Mouse (Mus musculus): ENCODE data around the gene Elf2.
A peak's percentile ranks its signal among the peaks of the same experiment; 100 is the strongest.
"Not testable (repeated sequence)": the region's sequence is repeated elsewhere in the genome, so short reads cannot be mapped to it uniquely, and the experiment has no call there.

Elf2 gene

GRCm38 (mm10) chr3:51230886-51231285, 109.6 kb downstream of the Elf2 start:
- no peak for DNase-seq

GRCm38 (mm10) chr3:51230146-51230835, 110.2 kb downstream of the Elf2 start:
- no peak for DNase-seq

GRCm38 (mm10) chr3:51229226-51229625, 111.2 kb downstream of the Elf2 start:
- DNase-seq, result no peak

GRCm38 (mm10) chr3:51228821-51229205, 111.7 kb downstream of the Elf2 start:
- DNase-seq, result no peak

DNA sequence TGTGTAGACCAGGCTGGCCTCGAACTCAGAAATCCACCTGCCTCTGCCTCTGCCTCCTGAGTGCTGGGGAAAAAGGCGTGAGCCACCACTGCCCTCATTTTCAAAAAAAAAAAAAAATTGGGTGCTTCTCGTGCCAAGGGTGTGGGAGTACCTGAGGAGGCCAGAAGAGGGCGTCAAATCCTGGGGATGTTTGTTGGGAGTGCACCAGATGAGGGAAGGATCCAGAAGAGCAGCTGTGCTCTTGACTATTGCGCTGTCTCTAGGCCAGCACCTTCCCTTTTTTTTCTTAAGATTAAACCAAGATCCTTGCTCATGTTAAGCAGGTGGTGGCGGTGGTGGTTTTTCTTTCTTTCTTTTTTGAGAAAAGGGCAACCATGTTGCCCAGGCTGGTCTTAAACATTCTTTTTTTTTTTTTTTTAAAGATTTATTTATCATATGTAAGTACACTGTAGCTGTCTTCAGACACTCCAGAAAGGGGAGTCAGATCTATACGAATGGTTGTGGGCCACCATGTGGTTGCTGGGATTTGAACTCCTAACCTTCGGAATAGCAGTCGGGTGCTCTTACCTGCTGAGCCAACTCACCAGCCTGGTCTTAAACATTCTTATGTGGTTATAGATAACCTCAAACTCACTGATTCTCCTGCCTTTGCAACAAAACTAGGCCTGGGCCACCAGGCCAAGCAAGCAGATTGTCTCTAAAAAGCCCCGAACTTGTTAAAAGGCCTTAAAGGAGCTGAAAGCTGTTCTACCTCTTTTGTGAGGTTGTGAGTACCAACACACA, 112.2 kb downstream of the Elf2 start:
- DNase-seq, result peak; percentile 49 to 57

GRCm38 (mm10) chr3:51226601-51227000, 113.9 kb downstream of the Elf2 start:
- no peak for DNase-seq

GRCm38 (mm10) chr3:51225979-51226378, 114.5 kb downstream of the Elf2 start:
- DNase-seq, result no peak

- DNase-seq, result no peak
These were observed 115.2 kb downstream of the Elf2 start for GRCm38 (mm10) chr3:51225226-51225750.

DNA sequence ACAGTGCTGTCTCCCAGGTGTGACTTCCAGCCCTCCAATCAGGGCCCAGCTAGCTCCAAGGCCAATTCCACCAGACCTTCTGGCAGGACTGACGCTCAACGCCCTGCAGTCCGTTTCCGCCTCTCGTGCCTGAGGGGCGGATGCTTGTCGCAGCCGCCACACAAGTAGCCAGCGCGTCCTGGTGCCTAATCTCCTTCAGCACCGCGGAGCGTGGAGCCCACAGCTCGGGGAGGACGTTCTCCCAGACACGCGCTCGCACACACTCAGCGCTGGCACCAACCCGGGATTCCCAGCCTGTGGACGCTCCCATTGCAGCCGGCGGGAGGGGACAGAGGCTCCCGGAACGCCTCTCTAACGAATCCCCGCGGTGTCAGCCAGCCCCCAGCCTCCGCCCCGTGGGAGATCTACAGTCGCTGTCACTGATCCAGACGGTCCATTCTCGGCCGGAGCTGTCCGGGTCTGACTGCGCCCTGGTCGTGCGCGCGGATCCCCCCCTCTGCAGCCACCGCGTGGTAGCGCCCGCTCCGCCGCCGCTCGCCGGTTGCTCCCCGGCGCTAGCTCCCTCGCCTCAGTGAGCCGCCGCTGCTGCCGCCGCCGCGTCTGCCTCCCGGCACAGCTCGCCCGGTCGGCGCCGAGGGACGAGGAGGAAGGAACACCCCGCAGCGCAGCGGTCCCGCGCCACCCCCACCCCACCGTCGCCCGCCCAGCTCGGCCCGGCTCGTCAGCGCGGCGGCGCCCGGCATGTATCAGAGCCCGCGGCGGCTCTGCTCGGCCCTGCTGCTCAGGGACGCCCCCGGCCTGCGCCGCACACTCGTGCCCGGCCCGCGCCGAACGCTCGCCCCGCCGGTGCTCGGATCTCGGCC, 115.9 kb downstream of the Elf2 start, which contains the start of gene Noct:
Noct (plus strand) TSS at position 85 of the 863 bp plus-strand sequence.
- peak; percentile 90 to 92 for DNase-seq

DNA sequence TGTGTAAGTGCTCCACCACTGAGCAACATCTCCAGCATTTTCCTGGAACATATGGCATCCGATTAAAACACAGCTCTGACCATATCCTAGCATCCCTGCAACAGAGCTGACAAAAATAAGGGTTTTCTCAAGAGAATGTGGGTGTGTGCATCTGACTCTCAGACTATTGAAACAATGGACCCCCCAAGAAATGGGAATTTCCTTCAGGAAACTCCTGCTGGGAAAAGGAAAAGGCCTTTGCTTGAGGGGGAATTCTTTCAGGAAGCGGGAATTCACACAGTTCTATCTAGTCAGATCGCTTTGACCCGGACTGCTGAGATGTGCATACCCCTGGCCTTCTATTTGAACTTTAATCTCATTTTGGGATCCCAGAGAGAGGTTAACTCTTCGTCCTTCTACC, 116.9 kb downstream of the Elf2 start:
- DNase-seq, result no peak

GRCm38 (mm10) chr3:51222834-51223460, 117.5 kb downstream of the Elf2 start:
- DNase-seq, result peak in 1 of 2 experiments; percentile 32

GRCm38 (mm10) chr3:51222302-51222701, 118.2 kb downstream of the Elf2 start:
- no peak for DNase-seq

DNA sequence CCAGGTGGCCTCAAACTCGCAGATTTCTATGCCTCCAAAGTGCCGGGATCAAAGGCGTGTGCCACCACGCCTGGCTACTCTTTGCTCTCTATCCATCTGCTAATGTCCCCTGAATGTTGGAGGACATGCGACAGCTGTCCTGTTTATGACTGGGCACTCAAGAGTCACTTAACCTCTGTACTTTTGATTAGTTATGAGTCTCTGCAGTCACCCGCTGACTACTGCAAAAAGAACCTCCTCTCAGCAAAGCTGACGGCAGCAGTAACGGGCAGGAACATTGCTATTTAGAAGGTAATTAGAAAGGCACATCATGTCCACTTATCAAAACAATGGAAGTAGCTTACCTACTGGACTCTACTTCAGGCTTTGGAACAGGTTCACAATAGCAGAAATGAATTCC, 118.6 kb downstream of the Elf2 start:
- no peak for DNase-seq

DNA sequence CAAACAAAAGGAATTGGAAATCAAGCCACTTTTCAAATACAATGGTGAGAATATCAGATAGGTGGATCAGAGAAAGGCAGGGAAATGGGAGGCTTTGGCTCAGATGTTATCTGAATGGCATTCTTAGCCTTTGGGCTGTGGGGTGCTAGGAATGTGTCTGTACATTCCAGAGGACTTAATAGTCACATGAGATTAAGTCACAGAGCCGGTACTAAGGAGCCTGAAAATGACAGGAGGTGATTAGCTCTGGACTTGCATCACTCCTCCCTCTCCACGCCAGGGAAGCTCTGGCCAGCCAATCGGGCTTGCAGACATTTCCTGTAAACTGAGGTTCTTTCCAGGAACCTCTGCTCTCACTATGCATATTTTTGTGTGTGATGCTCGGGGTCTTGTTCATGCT, 119.6 kb downstream of the Elf2 start:
- DNase-seq, result no peak

DNA sequence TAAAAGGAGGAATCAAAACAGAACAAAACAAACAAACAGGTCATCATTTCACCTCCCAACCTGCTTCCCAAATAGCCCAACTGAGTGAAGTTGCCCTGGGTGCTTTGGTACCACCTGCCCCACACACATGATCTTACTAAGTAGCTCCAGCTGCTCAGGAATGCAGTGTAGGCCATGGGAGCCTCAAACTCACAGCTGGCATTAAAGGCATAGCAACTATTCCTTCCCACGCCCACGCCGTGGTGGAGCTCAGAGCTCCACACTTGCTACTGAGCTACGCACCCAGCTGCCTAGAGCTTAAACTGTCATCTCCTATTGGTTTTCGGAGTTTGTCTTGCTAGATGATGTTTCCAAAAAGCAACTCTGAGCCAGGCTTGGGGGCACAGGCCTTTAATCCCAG, 121.2 kb downstream of the Elf2 start:
- no peak for DNase-seq

DNA sequence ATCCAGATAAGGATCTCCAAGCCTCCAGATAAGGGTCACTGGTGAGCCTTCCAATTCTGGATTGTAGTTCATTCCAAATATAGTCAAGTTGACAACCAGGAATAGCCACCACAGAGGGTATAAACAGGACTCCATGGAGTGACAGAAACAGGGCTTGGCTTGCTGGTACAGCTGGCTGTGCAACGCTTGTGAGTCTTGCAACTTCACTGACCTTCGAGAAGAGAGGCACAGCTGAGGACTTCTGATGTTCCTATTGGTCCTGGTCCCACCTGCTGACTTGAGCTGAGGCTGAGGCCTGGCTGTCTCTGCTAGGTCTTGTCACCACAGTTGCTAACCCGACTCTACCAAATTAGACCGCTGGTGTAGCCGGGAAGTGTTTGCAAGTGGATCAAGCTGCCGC, 122.1 kb downstream of the Elf2 start:
- not testable (repeated sequence) for DNase-seq

GRCm38 (mm10) chr3:51216351-51216750, 124.1 kb downstream of the Elf2 start:
- DNase-seq, result not testable (repeated sequence)

- no peak for DNase-seq
These were observed 124.8 kb downstream of the Elf2 start for GRCm38 (mm10) chr3:51215681-51216080.

DNA sequence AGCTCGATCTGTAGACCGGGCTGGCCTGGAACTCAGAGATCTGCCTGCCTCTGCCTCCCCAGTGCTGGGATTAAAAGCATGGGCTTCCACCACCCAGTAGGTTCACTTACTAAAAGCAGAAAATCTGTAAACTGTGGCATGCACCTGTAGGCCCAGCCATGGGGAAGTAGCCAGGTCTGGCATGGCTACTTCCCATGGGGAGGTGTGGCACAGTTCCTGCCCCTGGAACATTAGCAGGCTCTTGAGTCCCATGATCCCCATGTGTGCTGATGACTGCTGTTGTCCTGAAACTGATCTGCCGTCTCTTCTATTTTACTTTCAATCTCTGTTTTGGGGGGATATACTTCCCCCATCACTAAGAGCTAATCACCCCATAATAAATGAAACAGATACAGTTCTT, 127.4 kb downstream of the Elf2 start:
- DNase-seq, result no peak

GRCm38 (mm10) chr3:51210485-51210884, 130.0 kb downstream of the Elf2 start:
- no peak for DNase-seq

DNA sequence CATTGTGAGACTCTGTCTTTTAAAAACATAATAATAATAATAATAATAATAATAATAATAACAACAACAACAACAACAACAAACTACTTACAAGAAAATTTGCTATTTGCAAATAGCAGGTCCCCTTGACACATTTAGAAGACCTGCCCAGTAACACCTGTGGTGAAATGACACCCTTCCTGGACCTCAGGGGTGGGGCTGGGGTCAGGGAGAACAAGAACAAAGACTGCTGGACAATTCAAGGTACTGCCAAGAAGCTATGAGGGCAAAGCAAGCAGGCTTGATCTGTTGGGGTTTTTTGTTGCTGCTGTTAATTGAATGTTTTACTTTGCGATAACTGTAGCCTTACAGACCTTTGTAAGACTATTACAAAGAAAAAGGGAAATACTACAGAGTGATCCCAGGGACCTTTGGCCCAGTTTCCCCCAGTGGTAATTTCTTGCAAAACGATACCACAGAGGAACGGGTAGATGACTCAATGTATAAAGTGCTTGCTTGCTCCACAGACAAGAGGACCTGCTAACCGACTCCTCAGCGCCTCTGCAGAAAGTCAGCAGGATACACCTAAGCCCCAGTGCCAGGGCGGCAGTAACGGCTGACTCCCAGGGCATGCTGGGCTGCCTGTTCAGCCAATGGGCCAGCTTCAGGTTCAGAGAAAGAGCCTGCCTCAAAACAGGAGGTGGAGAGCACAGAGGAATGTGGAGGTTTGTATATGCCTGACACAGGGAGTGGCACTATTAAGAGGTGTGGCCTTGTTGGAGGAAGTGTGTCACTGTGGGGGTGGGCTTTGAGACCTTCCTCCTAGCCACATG, 130.8 kb downstream of the Elf2 start:
- DNase-seq, result peak; percentile 33 to 46

GRCm38 (mm10) chr3:51208633-51209032, 131.8 kb downstream of the Elf2 start:
- DNase-seq, result no peak
